Comparison of ENCODE assay signal across 21 mouse cellular contexts in genomic region chr4:95666896-95667295, GRCm38 (mm10).
DNase-seq lines count a peak whose midpoint lies in the region; ATAC-seq and TF ChIP-seq lines count a peak whose summit lies in the region.
"Had no signal": no experiment of that assay in that cellular context is flagged by ENCODE, and none has a peak within 500 bp of the region (broad histone marks: within the 10 kb centered on the region; RNA-seq: fewer than 3 reads in every experiment).

No protein-coding gene starts in this region.

- H3K4me3 ChIP-seq in forebrain, postnatal 0 days (ENCODE audit: low read depth, low read length) = no peak overlapping the region
- H3K4me3 ChIP-seq in forebrain, embryonic 10.5 days = no peak overlapping the region
- no peak overlapping the region for H3K4me3 ChIP-seq in layer of hippocampus, adult 2 months
- H3K4me3 ChIP-seq: embryonic facial prominence, embryonic 13.5 days; heart, embryonic 13.5 days; hindbrain, embryonic 15.5 days had no signal

- 0 out of 2 replicates have a peak, but pooled peaks cover 2% of the 10 kb centered on the region for H3K4me1 ChIP-seq in forebrain, postnatal 0 days (ENCODE audit: insufficient read depth)
- peaks cover 22% of the 10 kb centered on the region for H3K4me1 ChIP-seq in forebrain, embryonic 10.5 days
- H3K4me1 ChIP-seq: hindbrain, embryonic 15.5 days had no signal

- no peak overlapping the region for H3K4me2 ChIP-seq in forebrain, postnatal 0 days (ENCODE audit: low read depth)
- H3K4me2 ChIP-seq: embryonic facial prominence, embryonic 13.5 days; heart, embryonic 13.5 days; hindbrain, embryonic 15.5 days had no signal

- ATAC-seq in forebrain, postnatal 0 days = peak; percentile 39
- ATAC-seq: CD4-positive, CD25-positive, alpha-beta regulatory T cell, adult 4 months; forebrain, embryonic 14.5 days had no signal

- DNase-seq in forebrain, postnatal 0 days = no peak
- no peak for DNase-seq in forebrain, embryonic 10.5 days (ENCODE audit: extremely low spot score, low spot score)
- DNase-seq in layer of hippocampus, adult 2 months (ENCODE audit: low spot score in 2 of 2) = peak in 1 of 2 experiments; percentile 32
- no peak for DNase-seq in layer of hippocampus, postnatal 36 days
- peak; percentile 30 for DNase-seq in right cerebral cortex, adult 18-20 months
- no peak for DNase-seq in right cerebral cortex, postnatal 25 days
- DNase-seq in urinary bladder, postnatal 4 days (ENCODE audit: low spot score in 2 of 2) = no peak
- DNase-seq: adrenal gland, postnatal 10 days; B cell, adult 2 months; cerebellum, adult 18-20 months; cerebellum, adult 9-11 months; cerebellum, postnatal 36 days; gastrocnemius, postnatal 36 days; heart, adult 11 months; heart, postnatal 36 days had no signal

- no peak overlapping the region for H3K27ac ChIP-seq in forebrain, postnatal 0 days (ENCODE audit: low read depth, low read length)
- no peak overlapping the region for H3K27ac ChIP-seq in forebrain, embryonic 10.5 days
- H3K27ac ChIP-seq in layer of hippocampus, adult 2 months = peak overlapping the region; percentile 91
- H3K27ac ChIP-seq: embryonic facial prominence, embryonic 13.5 days; heart, embryonic 13.5 days; hindbrain, embryonic 15.5 days had no signal

- TF ChIP-seq CTCF in forebrain, postnatal 0 days (IDR thresholded peaks at IDR 0.05; ENCODE audit: low read depth) = no peak
- no peak for TF ChIP-seq CTCF in layer of hippocampus, adult 2 months (conservative IDR thresholded peaks at IDR 0.05)

- no peaks in the 10 kb centered on the region for H3K36me3 ChIP-seq in forebrain, postnatal 0 days (ENCODE audit: insufficient read depth)
- H3K36me3 ChIP-seq in forebrain, embryonic 10.5 days (replicated peaks) = no peaks in the 10 kb centered on the region
- H3K36me3 ChIP-seq: embryonic facial prominence, embryonic 13.5 days; G1E; heart, embryonic 13.5 days; hindbrain, embryonic 15.5 days had no signal

- H3K27me3 ChIP-seq in forebrain, postnatal 0 days (ENCODE audit: insufficient read depth, low read length) = no peaks in the 10 kb centered on the region
- H3K27me3 ChIP-seq in forebrain, embryonic 10.5 days (ENCODE audit: poor library complexity, severe bottlenecking) = no peaks in the 10 kb centered on the region
- H3K27me3 ChIP-seq: embryonic facial prominence, embryonic 13.5 days; heart, embryonic 13.5 days; hindbrain, embryonic 15.5 days had no signal

- 75% methylated on average over 2 of the region's 2 CpGs for WGBS in forebrain, postnatal 0 days
- WGBS in forebrain, embryonic 10.5 days = 94% methylated on average over 2 of the region's 2 CpGs

- H3K9ac ChIP-seq in forebrain, postnatal 0 days = no peak overlapping the region
- H3K9ac ChIP-seq: embryonic facial prominence, embryonic 13.5 days; heart, embryonic 13.5 days; hindbrain, embryonic 15.5 days had no signal

- no peaks in the 10 kb centered on the region for H3K9me3 ChIP-seq in forebrain, postnatal 0 days (ENCODE audit: low read length)
- H3K9me3 ChIP-seq in forebrain, embryonic 10.5 days = no peaks in the 10 kb centered on the region
- H3K9me3 ChIP-seq: embryonic facial prominence, embryonic 13.5 days; G1E; heart, embryonic 13.5 days; hindbrain, embryonic 15.5 days had no signal
